ENCODE assay signal across 16 mouse cellular contexts in the genomic region with DNA sequence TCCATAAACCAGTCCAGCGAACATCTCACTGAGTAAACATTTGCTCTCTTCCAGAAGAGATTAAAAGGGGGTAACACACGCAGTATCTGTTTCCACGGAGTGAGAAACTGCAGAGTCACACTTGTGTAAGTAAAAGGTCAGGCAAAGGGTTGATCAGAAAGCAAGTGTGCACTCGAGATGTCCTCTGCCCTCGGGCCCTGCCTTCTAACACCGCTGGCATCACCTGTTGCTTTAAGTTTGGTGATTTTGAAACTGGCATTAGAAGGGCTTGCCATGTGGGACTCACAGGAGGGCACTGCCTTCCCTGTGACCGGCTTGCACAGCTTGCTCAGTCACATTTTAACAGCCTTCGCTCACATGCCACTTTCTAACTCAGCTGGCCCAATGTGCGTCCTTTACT. TPM values are rescaled to one million over a fixed set of nuclear protein-coding genes. Genes with fewer than 3 reads are reported as not detected.
DNase-seq lines count a peak whose midpoint lies in the region; ATAC-seq lines count a peak whose summit lies in the region.
"Had no signal": no experiment of that assay in that cellular context is flagged by ENCODE, and none has a peak within 500 bp of the region (broad histone marks: within the 10 kb centered on the region; RNA-seq: fewer than 3 reads in every experiment).

No protein-coding gene starts in this region.

- no peaks in the 10 kb centered on the region for H3K4me1 ChIP-seq in kidney, embryonic 14.5 days (ENCODE audit: control insufficient read depth, insufficient read depth, low read length)
- peaks cover 6% of the 10 kb centered on the region for H3K4me1 ChIP-seq in brown adipose tissue, adult 24 weeks (ENCODE audit: control insufficient read depth, insufficient read depth, insufficient read length, low read length)
- H3K4me1 ChIP-seq in liver, embryonic 11.5 days (replicated peaks; ENCODE audit: control insufficient read depth, insufficient read depth, low read length), result peaks cover 9% of the 10 kb centered on the region; the same call in 1 of the 2 replicates
- no peaks in the 10 kb centered on the region for H3K4me1 ChIP-seq in forebrain, embryonic 10.5 days
- H3K4me1 ChIP-seq: forebrain, embryonic 13.5 days; limb, embryonic 15.5 days had no signal

- H3K36me3 ChIP-seq in kidney, embryonic 14.5 days (ENCODE audit: control insufficient read depth, insufficient read depth, low read length), result no peaks in the 10 kb centered on the region
- no peaks in the 10 kb centered on the region for H3K36me3 ChIP-seq in liver, embryonic 11.5 days (ENCODE audit: control insufficient read depth, insufficient read depth, low read length)
- H3K36me3 ChIP-seq in forebrain, embryonic 10.5 days (replicated peaks), result no peaks in the 10 kb centered on the region
- H3K36me3 ChIP-seq: limb, embryonic 15.5 days had no signal

- no peak for ATAC-seq in kidney, embryonic 14.5 days (ENCODE audit: low FRiP score, low TSS enrichment)
- ATAC-seq in liver, embryonic 11.5 days (replicated peaks; ENCODE audit: low FRiP score), result no peak
- ATAC-seq: forebrain, embryonic 13.5 days; hindbrain, postnatal 0 days had no signal

- H3K4me3 ChIP-seq in kidney, embryonic 14.5 days (ENCODE audit: low read length), result no peak overlapping the region
- no peak overlapping the region for H3K4me3 ChIP-seq in brown adipose tissue, adult 24 weeks (ENCODE audit: insufficient read depth, low read depth, low read length)
- H3K4me3 ChIP-seq in liver, embryonic 11.5 days (ENCODE audit: low read depth, low read length), result no peak overlapping the region
- no peak overlapping the region for H3K4me3 ChIP-seq in forebrain, embryonic 10.5 days
- H3K4me3 ChIP-seq: forebrain, embryonic 13.5 days; limb, embryonic 15.5 days had no signal

- no peaks in the 10 kb centered on the region for H3K27me3 ChIP-seq in kidney, embryonic 14.5 days (ENCODE audit: control insufficient read depth, insufficient read depth, low read length)
- H3K27me3 ChIP-seq in liver, embryonic 11.5 days (replicated peaks; ENCODE audit: control insufficient read depth, insufficient read depth, low read length), result no peaks in the 10 kb centered on the region
- H3K27me3 ChIP-seq in forebrain, embryonic 10.5 days (ENCODE audit: poor library complexity, severe bottlenecking), result no peaks in the 10 kb centered on the region
- H3K27me3 ChIP-seq: forebrain, embryonic 13.5 days; limb, embryonic 15.5 days had no signal

- no peak overlapping the region for H3K4me2 ChIP-seq in kidney, embryonic 14.5 days (replicated peaks; ENCODE audit: low read depth, low read length)
- no peak overlapping the region for H3K4me2 ChIP-seq in liver, embryonic 11.5 days
- H3K4me2 ChIP-seq: forebrain, embryonic 13.5 days; limb, embryonic 15.5 days; midbrain, embryonic 11.5 days had no signal

- no peak overlapping the region for H3K9ac ChIP-seq in kidney, embryonic 14.5 days (ENCODE audit: low read depth, low read length)
- H3K9ac ChIP-seq in liver, embryonic 11.5 days (ENCODE audit: low read depth, low read length), result no peak overlapping the region
- H3K9ac ChIP-seq: forebrain, embryonic 13.5 days; limb, embryonic 15.5 days had no signal

- 67% methylated on average over 9 of the region's 9 CpGs for WGBS in kidney, embryonic 14.5 days
- 66% methylated on average over 9 of the region's 9 CpGs for WGBS in liver, embryonic 11.5 days
- WGBS in forebrain, embryonic 10.5 days, result 84% methylated on average over 9 of the region's 9 CpGs

- peak; percentile 81 for DNase-seq in kidney, adult 11 months
- DNase-seq in kidney, adult 18-20 months, result peak; percentile 63
- no peak for DNase-seq in liver, embryonic 11.5 days (ENCODE audit: low spot score)
- no peak for DNase-seq in retina, embryonic 14.5 days (ENCODE audit: low spot score)
- DNase-seq in forebrain, embryonic 10.5 days (ENCODE audit: extremely low spot score, low spot score), result no peak
- DNase-seq in Muller cell, postnatal 12 days (ENCODE audit: inconsistent ontology term), result no peak
- DNase-seq: cerebellum, adult 9-10 months; gastrocnemius, postnatal 25 days; heart, postnatal 10 days; retina, postnatal 1 day had no signal

- no peak overlapping the region for H3K27ac ChIP-seq in kidney, embryonic 14.5 days (ENCODE audit: low read depth, low read length)
- peak overlapping the region; percentile 87 for H3K27ac ChIP-seq in brown adipose tissue, adult 24 weeks (replicated peaks; ENCODE audit: low read depth, low read length)
- H3K27ac ChIP-seq in liver, embryonic 11.5 days (ENCODE audit: low read depth, low read length), result peak overlapping the region; percentile 59; the same call in 1 of the 2 replicates
- H3K27ac ChIP-seq in forebrain, embryonic 10.5 days, result no peak overlapping the region
- H3K27ac ChIP-seq: forebrain, embryonic 13.5 days; hindbrain, postnatal 0 days; limb, embryonic 15.5 days had no signal

- H3K9me3 ChIP-seq in kidney, embryonic 14.5 days (ENCODE audit: control insufficient read depth, low read length), result no peaks in the 10 kb centered on the region
- no peaks in the 10 kb centered on the region for H3K9me3 ChIP-seq in liver, embryonic 11.5 days (ENCODE audit: control insufficient read depth, low read length)
- no peaks in the 10 kb centered on the region for H3K9me3 ChIP-seq in forebrain, embryonic 10.5 days
- H3K9me3 ChIP-seq: forebrain, embryonic 13.5 days; limb, embryonic 15.5 days had no signal

RNA-seq across cellular contexts. Expression of a gene that starts 9.2 kb away (rescaled TPM):
- 8.3 and 19.6 TPM in 2 replicates for polyA plus RNA-seq in kidney, embryonic 14.5 days (2014; fragmentation: Nextera tagmentation; extraction: Ambion mirVana)
- 78.5 and 97.3 TPM in 2 replicates for polyA plus RNA-seq in brown adipose tissue, adult 24 weeks (2012; ENCODE audit: insufficient read depth, insufficient read length, missing spikeins)
- polyA plus RNA-seq in liver, embryonic 11.5 days (2014; fragmentation: Nextera tagmentation; extraction: Ambion mirVana), result 14.0 and 14.1 TPM in 2 replicates
- 9.9 and 10.3 TPM in 2 replicates for polyA plus RNA-seq in forebrain, embryonic 10.5 days (2016; fragmentation: Nextera tagmentation; extraction: Ambion mirVana)

RNA-seq across cellular contexts. Expression of a gene that starts 9.2 kb away (rescaled TPM):
- 1.1 and 1.9 TPM in 2 replicates for polyA plus RNA-seq in kidney, embryonic 14.5 days (2014; fragmentation: Nextera tagmentation; extraction: Ambion mirVana)
- polyA plus RNA-seq in brown adipose tissue, adult 24 weeks (2012; ENCODE audit: insufficient read depth, insufficient read length, missing spikeins), result 11.5 and 16.1 TPM in 2 replicates
- 1.0 TPM in 2 replicates for polyA plus RNA-seq in liver, embryonic 11.5 days (2014; fragmentation: Nextera tagmentation; extraction: Ambion mirVana)
- polyA plus RNA-seq in forebrain, embryonic 10.5 days (2016; fragmentation: Nextera tagmentation; extraction: Ambion mirVana), result 0.92 and 0.98 TPM in 2 replicates

RNA-seq across cellular contexts. Expression of a gene that starts 17.3 kb away (rescaled TPM):
- polyA plus RNA-seq in kidney, embryonic 14.5 days (2014; fragmentation: Nextera tagmentation; extraction: Ambion mirVana), result 22.1 and 27.2 TPM in 2 replicates
- polyA plus RNA-seq in brown adipose tissue, adult 24 weeks (2012; ENCODE audit: insufficient read depth, insufficient read length, missing spikeins), result 11.2 and 14.2 TPM in 2 replicates
- 20.9 and 25.6 TPM in 2 replicates for polyA plus RNA-seq in liver, embryonic 11.5 days (2014; fragmentation: Nextera tagmentation; extraction: Ambion mirVana)
- 23.9 and 25.6 TPM in 2 replicates for polyA plus RNA-seq in forebrain, embryonic 10.5 days (2016; fragmentation: Nextera tagmentation; extraction: Ambion mirVana)

RNA-seq across cellular contexts. Expression of a gene that starts 38.0 kb away (rescaled TPM):
- 2.9 and 3.7 TPM in 2 replicates for polyA plus RNA-seq in kidney, embryonic 14.5 days (2014; fragmentation: Nextera tagmentation; extraction: Ambion mirVana)
- polyA plus RNA-seq in brown adipose tissue, adult 24 weeks (2012; ENCODE audit: insufficient read depth, insufficient read length, missing spikeins), result 3.1 and 4.3 TPM in 2 replicates
- polyA plus RNA-seq in liver, embryonic 11.5 days (2014; fragmentation: Nextera tagmentation; extraction: Ambion mirVana), result 4.7 and 4.9 TPM in 2 replicates
- polyA plus RNA-seq in forebrain, embryonic 10.5 days (2016; fragmentation: Nextera tagmentation; extraction: Ambion mirVana), result 4.7 and 5.6 TPM in 2 replicates

RNA-seq across cellular contexts. Expression of a gene that starts 38.2 kb away (rescaled TPM):
- 51.4 and 54.7 TPM in 2 replicates for polyA plus RNA-seq in kidney, embryonic 14.5 days (2014; fragmentation: Nextera tagmentation; extraction: Ambion mirVana)
- 153 and 163 TPM in 2 replicates for polyA plus RNA-seq in brown adipose tissue, adult 24 weeks (2012; ENCODE audit: insufficient read depth, insufficient read length, missing spikeins)
- 43.6 and 51.7 TPM in 2 replicates for polyA plus RNA-seq in liver, embryonic 11.5 days (2014; fragmentation: Nextera tagmentation; extraction: Ambion mirVana)
- 46.8 and 49.2 TPM in 2 replicates for polyA plus RNA-seq in forebrain, embryonic 10.5 days (2016; fragmentation: Nextera tagmentation; extraction: Ambion mirVana)

Comparison
In these comparisons a context has a peak if more than half of its experiments do, and no peak if none do; other contexts are left out.
1. DNase-seq: peak in kidney, adult 11 months (single experiment) and kidney, adult 18-20 months (single experiment); none in liver, embryonic 11.5 days (single experiment), retina, embryonic 14.5 days (single experiment), forebrain, embryonic 10.5 days (single experiment) and Muller cell, postnatal 12 days (single experiment).
2. H3K27ac ChIP-seq: peak in brown adipose tissue, adult 24 weeks (single experiment) and liver, embryonic 11.5 days (single experiment); none in kidney, embryonic 14.5 days (single experiment) and forebrain, embryonic 10.5 days (single experiment).